Mouse (Mus musculus): ENCODE results near the gene Phpt1. TPM values are rescaled to one million over a fixed set of nuclear protein-coding genes. Genes with fewer than 3 reads are reported as not detected.

Phpt1 gene
- 155 and 162 TPM in 2 replicates for polyA plus RNA-seq (2015; fragmentation: Nextera tagmentation; extraction: Ambion mirVana)

DNA sequence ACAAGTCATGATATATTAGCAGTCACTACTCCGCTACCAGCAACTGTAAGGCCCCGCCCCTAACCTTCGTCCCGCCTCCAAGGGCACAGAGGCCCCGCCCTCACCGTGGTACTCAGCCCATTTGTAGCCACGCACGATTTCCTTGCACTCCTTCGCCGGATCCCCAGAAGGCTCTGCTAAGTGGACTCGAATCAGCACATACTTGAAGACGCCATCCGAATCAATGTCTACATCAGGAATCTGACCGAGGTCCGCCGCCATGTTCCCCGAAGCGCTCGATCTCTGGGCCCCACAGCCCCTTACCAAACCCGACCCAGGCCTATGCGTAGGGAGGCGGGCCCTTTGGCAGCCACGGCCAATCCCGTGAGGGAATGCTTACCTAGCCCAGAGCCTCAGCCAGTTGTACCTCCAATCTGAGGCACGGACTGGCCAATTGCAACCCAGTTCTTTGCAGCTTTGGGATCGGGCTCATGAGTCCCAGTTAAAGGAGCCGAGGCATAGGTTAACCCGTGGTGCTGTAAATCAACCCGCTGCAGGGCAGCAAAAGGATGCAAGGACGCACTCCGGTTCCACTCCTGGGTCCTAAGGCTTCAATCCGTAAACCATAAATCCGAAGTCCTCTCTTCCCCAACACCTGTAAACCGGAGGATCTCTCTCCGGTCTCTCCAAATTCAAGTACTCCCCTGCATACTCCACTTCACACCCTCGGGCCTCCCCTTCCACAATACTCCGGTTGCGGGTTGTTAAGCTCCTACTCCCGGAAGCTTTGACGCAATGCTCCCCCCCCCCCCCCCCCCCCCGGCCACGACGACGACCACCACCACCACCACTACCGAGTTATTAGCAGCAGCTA lies at the start of gene Phpt1, which contains the start of gene Mamdc4:
Gene Phpt1 (minus strand): TSS at position 646 of the 853 bp plus-strand sequence.
Gene Mamdc4 (minus strand): TSS at position 267 of the 853 bp plus-strand sequence.
- Histone ChIP-seq H3K36me3 (replicated peaks) (no peaks in the 10 kb centered on the region), H3K4me1 (peaks cover 54% of the 10 kb centered on the region), H3K9me3 (no peaks in the 10 kb centered on the region), H3K27ac (peak within 1 kb of the TSS; percentile 89), H3K9ac (peak within 1 kb of the TSS; percentile 45), H3K4me3 (peak within 1 kb of the TSS; percentile 54), H3K27me3 (replicated peaks) (peaks cover 40% of the 10 kb centered on the region), H3K4me2 (peak within 1 kb of the TSS; percentile 89)
- peak; percentile 98 for ATAC-seq (replicated peaks)
- under 1% methylated on average over 43 of the region's 45 CpGs for WGBS

DNA sequence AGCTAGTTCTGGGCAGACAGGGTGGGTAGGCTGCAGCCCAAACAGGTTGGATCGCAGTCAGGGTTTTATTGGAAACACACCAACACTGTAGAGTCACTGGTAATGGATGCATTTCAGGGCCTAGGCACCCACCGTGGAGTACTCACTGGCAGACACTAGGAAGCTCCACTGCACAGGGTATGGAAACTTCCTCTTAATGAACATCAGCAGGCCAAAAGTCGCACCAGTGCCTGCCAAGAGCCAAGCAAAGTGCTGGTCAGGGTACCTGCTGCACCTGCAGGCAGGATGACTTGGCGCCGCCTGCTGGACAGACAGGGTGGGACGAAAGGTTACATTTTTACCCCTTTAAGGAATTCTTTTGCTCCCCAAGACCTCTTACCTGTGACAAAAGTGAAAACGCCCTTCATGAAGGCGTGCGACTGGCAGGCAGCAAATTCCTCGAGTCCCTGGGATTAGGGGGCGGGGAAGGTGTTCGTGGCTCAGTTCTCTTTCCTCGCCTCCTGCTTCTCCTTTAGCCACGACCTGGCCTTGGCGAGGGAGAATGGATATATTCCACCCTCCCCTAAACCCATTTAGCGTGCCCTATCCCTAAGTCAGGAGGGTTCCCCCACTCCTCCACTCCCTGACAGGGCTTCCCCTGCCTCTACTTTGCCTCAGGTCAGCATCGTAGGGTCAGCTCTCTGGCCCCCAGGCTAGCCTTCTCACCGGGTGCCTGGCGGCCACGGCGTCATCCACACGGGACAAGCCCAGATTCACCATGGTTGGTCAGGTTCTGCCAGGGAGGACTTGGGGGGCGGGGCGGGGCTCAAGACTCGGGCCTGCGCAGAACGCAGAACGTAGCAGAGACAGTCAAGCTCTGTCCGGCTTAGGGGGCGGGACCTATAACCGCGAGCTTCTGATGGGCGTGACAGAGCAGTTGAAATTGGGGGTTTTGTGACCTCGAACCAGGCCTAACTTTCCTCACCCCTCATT lies 46.5 kb upstream of the Phpt1 start, which contains the start of gene Tmem141:
Gene Tmem141 (minus strand): TSS at position 777 of the 972 bp plus-strand sequence.
- peaks cover 11% of the 10 kb centered on the region for H3K27me3 ChIP-seq (replicated peaks)
- peak; percentile 94 for ATAC-seq (replicated peaks)

DNA sequence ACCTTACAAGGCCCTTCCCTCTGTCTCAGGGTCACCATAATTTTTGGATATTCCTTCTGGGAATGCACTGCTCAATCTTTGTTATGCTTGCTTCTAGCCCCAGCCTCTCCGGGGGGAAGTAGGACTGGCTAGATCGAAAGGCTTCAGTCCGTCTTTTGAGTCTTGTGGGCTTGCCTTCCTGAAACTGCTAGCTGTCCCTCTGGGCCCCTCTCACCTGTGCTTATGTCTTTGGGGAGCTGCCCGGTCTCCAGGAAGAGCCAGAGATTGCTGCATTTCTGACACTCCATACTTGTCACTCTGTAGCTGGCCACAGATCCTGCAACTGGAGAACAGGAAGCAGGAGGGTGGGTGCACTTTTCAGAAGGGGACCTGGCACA lies 45.8 kb upstream of the Phpt1 start:
- Histone ChIP-seq H3K4me3 (peak overlapping the region; percentile 68; the same call in 1 of the 2 replicates), H3K9ac (0 out of 2 replicates have a peak overlapping the region, but pooled peaks have one; percentile 80), H3K36me3 (replicated peaks) (no peaks in the 10 kb centered on the region), H3K4me2 (peak overlapping the region; percentile 84), H3K9me3 (no peaks in the 10 kb centered on the region), H3K4me1 (peaks cover 17% of the 10 kb centered on the region), H3K27me3 (replicated peaks) (peaks cover 18% of the 10 kb centered on the region), H3K27ac (peak overlapping the region; percentile 82; the same call in 1 of the 2 replicates)
- WGBS: 91% methylated on average over 4 of the region's 4 CpGs
- no peak for ATAC-seq (replicated peaks)

More for the DNA sequence above, 46.5 kb upstream of the Phpt1 start, which contains the start of gene Tmem141:
- Histone ChIP-seq H3K27ac (peak within 1 kb of the TSS; percentile 82), H3K4me1 (peaks cover 17% of the 10 kb centered on the region), H3K36me3 (replicated peaks) (no peaks in the 10 kb centered on the region), H3K4me3 (peak within 1 kb of the TSS; percentile 68), H3K4me2 (peak within 1 kb of the TSS; percentile 84), H3K9ac (peak within 1 kb of the TSS; percentile 80), H3K9me3 (no peaks in the 10 kb centered on the region)
- 5% methylated on average over 34 of the region's 34 CpGs for WGBS

- Histone ChIP-seq H3K27me3 (replicated peaks) (peaks cover 22% of the 10 kb centered on the region), H3K27ac (no peak overlapping the region), H3K36me3 (replicated peaks) (no peaks in the 10 kb centered on the region), H3K9me3 (no peaks in the 10 kb centered on the region), H3K9ac (no peak overlapping the region), H3K4me1 (peaks cover 17% of the 10 kb centered on the region), H3K4me3 (no peak overlapping the region), H3K4me2 (no peak overlapping the region)
- ATAC-seq (replicated peaks): no peak
- 80% methylated on average over 6 of the region's 6 CpGs for WGBS
Measured at GRCm38 (mm10) chr2:25620386-25620785, 45.4 kb upstream of the Phpt1 start.

- H3K27ac ChIP-seq: no peak within 1 kb of the TSS
- H3K4me2 ChIP-seq: no peak within 1 kb of the TSS
- no peaks in the 10 kb centered on the region for H3K36me3 ChIP-seq (replicated peaks)
- no peak within 1 kb of the TSS for H3K9ac ChIP-seq
- no peak for ATAC-seq (replicated peaks)
- WGBS: 87% methylated on average over 3 of the region's 3 CpGs
- no peaks in the 10 kb centered on the region for H3K9me3 ChIP-seq
- H3K4me3 ChIP-seq: no peak within 1 kb of the TSS
- peaks cover 31% of the 10 kb centered on the region for H3K27me3 ChIP-seq (replicated peaks)
- H3K4me1 ChIP-seq: peaks cover 17% of the 10 kb centered on the region
Measured at GRCm38 (mm10) chr2:25617578-25617977, 42.6 kb upstream of the Phpt1 start, which contains the start of gene Ccdc183. Gene Ccdc183, minus strand, starts transcription at chr2:25617678.

DNA sequence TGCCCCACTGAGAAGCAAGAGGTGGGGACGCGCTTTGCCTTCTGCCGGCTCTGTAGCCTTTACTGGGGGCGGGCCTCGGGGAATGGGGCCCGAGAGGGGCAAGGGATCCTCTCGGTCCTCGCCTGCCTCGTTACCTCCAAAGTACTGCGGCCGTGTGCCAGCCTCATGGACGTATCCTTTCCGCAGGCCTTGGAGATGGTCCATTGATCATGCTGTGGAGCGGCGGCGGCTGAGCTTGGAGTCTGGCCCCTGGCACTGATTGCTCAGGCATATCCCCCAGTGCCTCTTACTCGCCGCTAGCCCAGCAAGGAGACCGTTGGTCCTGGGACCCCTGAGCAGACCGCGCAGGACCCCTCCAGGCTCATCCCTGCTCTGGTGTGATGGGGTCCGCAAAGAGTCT lies 41.4 kb upstream of the Phpt1 start:
- ATAC-seq (replicated peaks): no peak
- 18% methylated on average over 22 of the region's 22 CpGs for WGBS
- Histone ChIP-seq H3K9me3 (no peaks in the 10 kb centered on the region), H3K36me3 (replicated peaks) (no peaks in the 10 kb centered on the region), H3K9ac (no peak overlapping the region), H3K27ac (no peak overlapping the region), H3K4me3 (no peak overlapping the region), H3K27me3 (replicated peaks) (peaks cover 31% of the 10 kb centered on the region), H3K4me1 (peaks cover 8% of the 10 kb centered on the region), H3K4me2 (no peak overlapping the region)

DNA sequence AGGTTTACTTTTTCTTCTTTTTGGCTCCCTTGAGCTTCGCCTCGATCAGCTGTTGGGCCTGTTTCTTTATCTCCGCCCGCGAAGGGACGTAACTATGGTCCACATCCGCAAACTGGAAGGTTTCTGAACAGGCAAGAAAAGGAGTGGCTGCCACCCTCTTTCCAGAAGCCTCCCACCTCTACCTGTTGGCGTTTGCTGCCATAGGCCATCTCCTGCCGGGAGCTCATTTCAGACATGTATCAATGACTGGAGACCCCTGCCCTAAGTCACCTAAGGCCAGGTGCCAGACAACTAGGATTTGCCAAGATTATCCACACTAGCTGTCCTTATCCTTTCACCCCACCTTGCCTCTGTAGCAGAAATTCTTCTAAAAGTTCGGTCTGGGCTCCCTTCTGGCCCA lies 33.6 kb upstream of the Phpt1 start:
- peak overlapping the region; percentile 53 for H3K27ac ChIP-seq
- peaks cover 26% of the 10 kb centered on the region for H3K4me1 ChIP-seq
- H3K4me3 ChIP-seq: peak overlapping the region; percentile 83
- H3K4me2 ChIP-seq: peak overlapping the region; percentile 73
- H3K27me3 ChIP-seq (replicated peaks): no peaks in the 10 kb centered on the region
- no peaks in the 10 kb centered on the region for H3K36me3 ChIP-seq (replicated peaks)
- no peaks in the 10 kb centered on the region for H3K9me3 ChIP-seq
- peak; percentile 40 for ATAC-seq (replicated peaks)
- H3K9ac ChIP-seq: no peak overlapping the region
- 72% methylated on average over 10 of the region's 10 CpGs for WGBS

- Histone ChIP-seq H3K4me1 (peaks cover 26% of the 10 kb centered on the region), H3K36me3 (replicated peaks) (no peaks in the 10 kb centered on the region), H3K4me2 (peak within 1 kb of the TSS; percentile 73), H3K27me3 (replicated peaks) (no peaks in the 10 kb centered on the region), H3K27ac (peak within 1 kb of the TSS; percentile 90), H3K4me3 (peak within 1 kb of the TSS; percentile 83), H3K9ac (peak within 1 kb of the TSS; percentile 89), H3K9me3 (no peaks in the 10 kb centered on the region)
- ATAC-seq (replicated peaks): peak; percentile 94
- WGBS: under 1% methylated on average over 80 of the region's 80 CpGs
Measured at GRCm38 (mm10) chr2:25607761-25608622, 33.0 kb upstream of the Phpt1 start, which contains the start of gene Rabl6. Gene Rabl6, minus strand, starts transcription at chr2:25608521.

- no peaks in the 10 kb centered on the region for H3K27me3 ChIP-seq (replicated peaks)
- ATAC-seq (replicated peaks): no peak
- no peak overlapping the region for H3K4me2 ChIP-seq
- peaks cover 32% of the 10 kb centered on the region for H3K36me3 ChIP-seq (replicated peaks)
- no peaks in the 10 kb centered on the region for H3K9me3 ChIP-seq
- no peak overlapping the region for H3K27ac ChIP-seq
- no peak overlapping the region for H3K9ac ChIP-seq
- WGBS: 94% methylated on average over 5 of the region's 5 CpGs
- peaks cover 16% of the 10 kb centered on the region for H3K4me1 ChIP-seq
- H3K4me3 ChIP-seq: no peak overlapping the region
Measured at GRCm38 (mm10) chr2:25602526-25602925, 27.5 kb upstream of the Phpt1 start.

DNA sequence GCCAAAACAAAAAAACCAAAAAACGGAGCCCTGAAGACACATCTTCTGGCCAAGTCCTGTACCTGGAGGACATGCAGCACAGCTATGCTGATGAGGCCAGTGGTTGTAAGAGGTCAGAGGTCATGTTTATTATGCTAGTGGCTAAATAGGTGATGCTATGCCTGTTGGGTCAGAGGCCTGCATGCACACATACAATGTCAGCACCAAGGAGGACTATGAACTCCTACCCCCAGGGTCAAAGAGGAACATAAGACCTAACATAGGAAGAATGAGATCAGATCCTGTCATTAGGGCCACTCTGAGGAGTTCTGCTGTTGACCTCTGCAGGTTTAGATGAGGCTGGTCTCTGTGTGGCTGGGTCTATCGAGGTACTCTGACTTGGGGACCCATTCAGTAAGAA lies 25.0 kb upstream of the Phpt1 start:
- Histone ChIP-seq H3K27ac (no peak overlapping the region), H3K27me3 (replicated peaks) (no peaks in the 10 kb centered on the region), H3K4me1 (no peaks in the 10 kb centered on the region), H3K9ac (no peak overlapping the region), H3K4me3 (no peak overlapping the region), H3K9me3 (no peaks in the 10 kb centered on the region), H3K36me3 (replicated peaks) (peaks cover 57% of the 10 kb centered on the region), H3K4me2 (no peak overlapping the region)
- no peak for ATAC-seq (replicated peaks)
- 91% methylated on average over 2 of the region's 2 CpGs for WGBS

DNA sequence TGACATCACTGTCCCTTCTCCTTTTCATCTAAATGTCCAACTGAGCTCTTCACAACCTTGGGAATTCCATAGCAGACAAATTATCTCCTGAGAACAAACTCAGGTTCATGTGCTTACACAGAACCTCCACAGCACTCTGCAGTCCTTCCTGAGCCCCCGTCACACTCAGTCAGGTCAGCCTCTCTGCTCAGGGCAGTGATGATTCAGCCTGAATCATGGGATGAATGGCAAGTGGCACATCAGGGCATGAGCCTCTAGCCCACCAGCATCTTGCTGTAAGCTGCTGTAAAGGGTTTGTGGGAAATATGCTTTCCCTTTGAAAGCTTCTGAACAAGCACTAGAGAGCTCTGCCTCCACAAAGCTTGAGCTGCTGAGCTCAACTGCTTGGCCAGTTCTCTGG lies 23.7 kb upstream of the Phpt1 start:
- no peak overlapping the region for H3K4me2 ChIP-seq
- no peaks in the 10 kb centered on the region for H3K27me3 ChIP-seq (replicated peaks)
- no peak overlapping the region for H3K4me3 ChIP-seq
- H3K4me1 ChIP-seq: no peaks in the 10 kb centered on the region
- H3K36me3 ChIP-seq (replicated peaks): peaks cover 63% of the 10 kb centered on the region
- H3K9ac ChIP-seq: no peak overlapping the region
- 94% methylated on average over 1 of the region's 1 CpGs for WGBS
- no peaks in the 10 kb centered on the region for H3K9me3 ChIP-seq
- no peak overlapping the region for H3K27ac ChIP-seq
- ATAC-seq (replicated peaks): no peak

All from midbrain, embryonic 15.5 days (tissue).